Mouse (Mus musculus) liver, adult (tissue): ENCODE results near the gene Celf6.

Experiments
- GATA4 ChIP-seq: IDR thresholded peaks from 2 replicates; pipeline ENCODE4 v1.6.1; 2014; ENCODE audit warnings: mild to moderate bottlenecking, low read length; ENCODE audit not compliant: insufficient replicate concordance

The Celf6 gene

GRCm38 (mm10) chr9:59553719-59554118 lies 24.0 kb upstream of the Celf6 start:
- no peak for TF ChIP-seq GATA4

- TF ChIP-seq GATA4, result no peak
Observed at GRCm38 (mm10) chr9:59565600-59565999, 12.1 kb upstream of the Celf6 start.

GRCm38 (mm10) chr9:59567111-59567510 lies 10.6 kb upstream of the Celf6 start:
- no peak for TF ChIP-seq GATA4

- TF ChIP-seq GATA4, result no peak
Observed at GRCm38 (mm10) chr9:59571852-59572251, 5.9 kb upstream of the Celf6 start.

GRCm38 (mm10) chr9:59577401-59577800 lies 316 bp upstream of the Celf6 start:
- TF ChIP-seq GATA4, result no peak

GRCm38 (mm10) chr9:59578505-59578867 lies 769 bp downstream of the Celf6 start:
- TF ChIP-seq GATA4, result no peak

- no peak for TF ChIP-seq GATA4
Observed at GRCm38 (mm10) chr9:59584871-59585308, 7.2 kb downstream of the Celf6 start.

GRCm38 (mm10) chr9:59588252-59588651 lies 10.5 kb downstream of the Celf6 start:
- no peak for TF ChIP-seq GATA4

GRCm38 (mm10) chr9:59588710-59589671 lies 11.3 kb downstream of the Celf6 start:
- no peak for TF ChIP-seq GATA4

- no peak for TF ChIP-seq GATA4
Observed at GRCm38 (mm10) chr9:59589703-59590439, 12.2 kb downstream of the Celf6 start.

GRCm38 (mm10) chr9:59601661-59602060 lies 23.9 kb downstream of the Celf6 start:
- no peak for TF ChIP-seq GATA4

- TF ChIP-seq GATA4, result no peak
Observed at GRCm38 (mm10) chr9:59605967-59606366, 28.2 kb downstream of the Celf6 start.

GRCm38 (mm10) chr9:59610950-59611349 lies 33.2 kb downstream of the Celf6 start:
- TF ChIP-seq GATA4, result no peak

GRCm38 (mm10) chr9:59615797-59616196 lies 38.1 kb downstream of the Celf6 start:
- no peak for TF ChIP-seq GATA4

GRCm38 (mm10) chr9:59616622-59617306 lies 39.0 kb downstream of the Celf6 start, which contains the start of gene Parp6:
Gene Parp6 (plus strand): TSS chr9:59617284.
- TF ChIP-seq GATA4, result no peak
